Mouse (Mus musculus) heart, adult 2 months (tissue): Measurements from ENCODE around the gene Copa. TPM values are rescaled to one million over a fixed set of nuclear protein-coding genes. Genes with fewer than 3 reads are reported as not detected.

Experiments
- DNase-seq, 2 experiments: peaks; one replicate each; pipeline ENCODE4 v3.0.0; 2021
- H3K27ac ChIP-seq: fragments of 200-600 bp; 2 replicates; pipeline ENCODE4 v1.8.1; 2022
- H3K27me3 ChIP-seq: fragments of 200-500 bp; 2 replicates; pipeline ENCODE4 v1.6.1; 2012; ENCODE audit warnings: mild to moderate bottlenecking, low read length, inconsistent platforms, mixed read lengths; ENCODE audit not compliant: control insufficient read depth, insufficient read depth
- H3K36me3 ChIP-seq: fragments of 200-500 bp; 2 replicates; pipeline ENCODE4 v1.6.1; 2012; ENCODE audit warnings: low read length, inconsistent platforms; ENCODE audit not compliant: control insufficient read depth, insufficient read depth
- H3K4me1 ChIP-seq: fragments of 200-500 bp; 2 replicates; pipeline ENCODE4 v1.6.1; 2011; ENCODE audit warnings: low read length; ENCODE audit not compliant: control insufficient read depth, insufficient read depth
- H3K4me3 ChIP-seq: fragments of 200-600 bp; 2 replicates; pipeline ENCODE4 v1.8.1; 2022
- H3K79me2 ChIP-seq: fragments of 200-500 bp; replicated peaks from 2 replicates; pipeline ENCODE4 v1.6.1; 2012; ENCODE audit warnings: mild to moderate bottlenecking, inconsistent platforms, low read length, moderate library complexity, mixed read lengths; ENCODE audit not compliant: control insufficient read depth, insufficient read depth
- H3K9ac ChIP-seq: fragments of 200-500 bp; 2 replicates; pipeline ENCODE4 v1.6.1; 2012; ENCODE audit warnings: low read depth, mild to moderate bottlenecking, control low read depth, inconsistent platforms, low read length, mixed read lengths
- CTCF ChIP-seq: fragments of 200-600 bp; IDR thresholded peaks from 2 replicates; pipeline ENCODE4 v1.8.1; 2022; ENCODE audit warnings: antibody characterized with exemption, mild to moderate bottlenecking, moderate library complexity
- EP300 ChIP-seq: fragments of 200-500 bp; IDR thresholded peaks from 2 replicates; pipeline ENCODE4 v1.6.1; 2011; ENCODE audit warnings: low read depth, low read length, control low read depth; ENCODE audit not compliant: insufficient read depth
- POLR2A ChIP-seq: fragments of 200-500 bp; IDR thresholded peaks from 2 replicates; pipeline ENCODE4 v1.6.1; 2011; ENCODE audit warnings: mild to moderate bottlenecking, low read depth, low read length, control low read depth; ENCODE audit not compliant: insufficient read depth
- WGBS: fragments of 180-500 bp; shearing (Covaris S2); methylation state at CpG from one replicate; pipeline ENCODE4 v1.1.7; 2018; 5-methylcytosine and 5-hydroxymethylcytosine counted together
- intact Hi-C: fragments of 180-260 bp; cut with DNase I; formaldehyde crosslinking; loops from one replicate; pipeline ENCODE4 v1.15.1; 2025
- polyA plus RNA-seq: library from polyadenylated mRNA; depleted of rRNA; stranded (reverse); fragments of >200 nt; gene quantifications from 2 replicates; pipeline ENCODE4 v1.2.3, GENCODE M21; 2012
- total RNA-seq, 2 experiments: library from RNA; stranded (reverse); gene quantifications; 2 replicates each; pipeline ENCODE4 v1.2.3; 2021

Gene Copa
- total and polyA plus RNA-seq, 3 experiments, result 42.3 to 111 (median 98.5) TPM

DNA sequence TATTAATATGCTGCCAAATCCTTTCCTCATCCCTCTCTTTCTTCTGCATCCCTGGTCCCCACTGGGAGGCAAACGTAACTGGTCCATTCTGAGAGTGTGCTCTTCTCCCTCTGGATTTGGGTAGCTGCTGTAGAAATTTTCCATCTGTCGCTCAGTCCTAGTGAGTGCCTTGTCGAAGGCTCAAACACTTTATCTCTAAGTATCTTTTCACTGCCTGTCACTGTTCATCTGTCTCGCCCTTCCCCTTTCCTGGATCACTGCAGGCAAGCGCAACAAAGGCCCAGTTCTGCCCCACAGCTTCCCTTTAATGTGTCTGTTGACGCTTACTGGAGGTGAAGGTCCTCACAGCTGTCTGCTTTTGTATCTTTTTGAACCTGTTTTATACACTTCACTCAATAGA is 12.9 kb downstream of the Copa start:
- TF ChIP-seq CTCF (no peak), POLR2A (no peak), EP300 (no peak)
- no peak overlapping the region for H3K4me3 ChIP-seq
- DNase-seq, result no peak
- H3K9ac ChIP-seq, result no peak overlapping the region
- no peaks in the 10 kb centered on the region for H3K4me1 ChIP-seq
- 27% methylated on average over 6 of the region's 6 CpGs for WGBS
- no peaks in the 10 kb centered on the region for H3K27me3 ChIP-seq
- peak overlapping the region; percentile 39 for H3K27ac ChIP-seq
- H3K36me3 ChIP-seq, result peaks cover 24% of the 10 kb centered on the region
- intact Hi-C loops, result no loop called here
- H3K79me2 ChIP-seq, result no peaks in the 10 kb centered on the region

- peaks cover 9% of the 10 kb centered on the region for H3K36me3 ChIP-seq
- no peak for DNase-seq
These were observed 17.1 kb downstream of the Copa start for GRCm38 (mm10) chr1:172099325-172100033.

GRCm38 (mm10) chr1:172103619-172104018 is 21.3 kb downstream of the Copa start:
- Histone ChIP-seq H3K4me3 (no peak overlapping the region), H3K27me3 (no peaks in the 10 kb centered on the region), H3K27ac (no peak overlapping the region), H3K9ac (no peak overlapping the region), H3K4me1 (no peaks in the 10 kb centered on the region), H3K36me3 (no peaks in the 10 kb centered on the region; the same call in 1 of the 2 replicates), H3K79me2 (no peaks in the 10 kb centered on the region)
- no peak for DNase-seq
- TF ChIP-seq CTCF, result no peak
- no peak for TF ChIP-seq POLR2A
- TF ChIP-seq EP300, result no peak
- 63% methylated on average over 4 of the region's 4 CpGs for WGBS
- intact Hi-C loops, result no loop called here

More at GRCm38 (mm10) chr1:172099325-172100033, 17.1 kb downstream of the Copa start:
- TF ChIP-seq EP300 (no peak), POLR2A (no peak), CTCF (no peak)
- H3K27me3 ChIP-seq, result no peaks in the 10 kb centered on the region
- 69% methylated on average over 6 of the region's 6 CpGs for WGBS
- intact Hi-C loops, result no loop called here
- H3K27ac ChIP-seq, result no peak overlapping the region
- no peaks in the 10 kb centered on the region for H3K79me2 ChIP-seq
- H3K4me1 ChIP-seq, result no peaks in the 10 kb centered on the region
- no peak overlapping the region for H3K4me3 ChIP-seq
- no peak overlapping the region for H3K9ac ChIP-seq

DNA sequence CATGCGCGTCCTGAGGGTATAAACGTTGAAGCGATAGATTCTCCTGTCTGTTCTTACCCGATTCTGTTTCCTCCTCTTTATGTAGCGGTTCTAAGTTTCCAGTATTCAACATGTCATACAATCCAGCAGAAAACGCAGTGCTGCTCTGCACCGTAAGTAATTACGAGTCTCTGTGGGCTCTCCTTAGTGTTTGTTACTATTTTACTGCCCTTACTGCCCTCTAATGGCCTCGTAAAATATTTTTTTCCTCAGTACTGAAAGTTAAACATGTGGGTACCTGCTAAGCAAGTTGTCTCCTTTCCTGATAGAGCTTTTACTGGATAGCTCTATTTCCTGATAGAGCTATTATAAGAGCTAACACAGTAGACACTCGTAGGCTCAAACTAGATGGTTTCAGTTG is 22.8 kb downstream of the Copa start:
- DNase-seq, result no peak
- H3K27me3 ChIP-seq, result no peaks in the 10 kb centered on the region
- H3K27ac ChIP-seq, result no peak overlapping the region
- TF ChIP-seq CTCF (peak; percentile 21), POLR2A (no peak), EP300 (no peak)
- no peak overlapping the region for H3K9ac ChIP-seq
- WGBS, result 77% methylated on average over 11 of the region's 11 CpGs
- no peaks in the 10 kb centered on the region for H3K79me2 ChIP-seq
- no peaks in the 10 kb centered on the region for H3K4me1 ChIP-seq
- no peaks in the 10 kb centered on the region; the same call in 1 of the 2 replicates for H3K36me3 ChIP-seq
- no peak overlapping the region for H3K4me3 ChIP-seq
- intact Hi-C loops, result no loop called here

DNA sequence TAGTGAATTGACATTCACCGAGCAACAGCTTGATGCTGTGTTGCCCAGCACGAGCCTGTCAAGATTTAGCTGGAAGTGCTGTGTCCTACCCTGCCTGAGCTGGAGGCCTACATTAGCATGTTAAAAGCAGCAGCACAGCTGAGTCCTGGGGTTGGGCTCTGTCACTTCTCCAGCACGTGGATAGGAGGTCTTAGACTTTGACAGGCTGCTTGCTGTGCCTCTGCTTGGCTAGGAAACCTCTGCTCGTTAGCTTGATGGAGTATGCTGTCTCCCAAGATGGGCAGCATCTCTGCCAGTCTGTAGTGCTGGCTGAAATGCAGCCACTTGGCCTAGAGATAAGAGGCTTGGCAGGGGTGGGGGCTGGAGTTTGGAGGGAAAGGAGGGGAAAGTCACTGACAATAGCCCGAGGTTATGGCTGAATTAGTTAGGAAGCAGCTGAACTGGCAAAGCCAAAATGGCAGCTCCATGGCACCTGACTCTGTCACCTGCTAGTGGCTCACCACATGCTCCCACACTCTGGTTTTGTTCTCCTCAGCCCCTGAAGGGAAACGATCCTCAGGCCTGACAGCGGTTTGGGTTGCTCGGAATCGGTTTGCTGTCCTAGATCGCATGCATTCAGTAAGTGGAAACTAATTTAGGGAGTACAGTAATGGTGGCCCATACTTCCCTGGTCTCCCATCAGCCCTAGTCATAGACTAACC is 25.6 kb downstream of the Copa start:
- no peaks in the 10 kb centered on the region for H3K27me3 ChIP-seq
- no peak overlapping the region for H3K9ac ChIP-seq
- DNase-seq, result peak in 1 of 2 experiments; percentile 14
- no peaks in the 10 kb centered on the region for H3K79me2 ChIP-seq
- no peaks in the 10 kb centered on the region for H3K4me1 ChIP-seq
- H3K27ac ChIP-seq, result no peak overlapping the region
- WGBS, result 67% methylated on average over 10 of the region's 10 CpGs
- no peak for TF ChIP-seq POLR2A
- TF ChIP-seq EP300, result no peak
- TF ChIP-seq CTCF, result no peak
- intact Hi-C loops, result no loop called here
- H3K4me3 ChIP-seq, result no peak overlapping the region
- no peaks in the 10 kb centered on the region; the same call in 1 of the 2 replicates for H3K36me3 ChIP-seq

- intact Hi-C loops, result no loop called here
- H3K4me3 ChIP-seq, result no peak overlapping the region
- no peak for DNase-seq
- no peaks in the 10 kb centered on the region for H3K4me1 ChIP-seq
- no peaks in the 10 kb centered on the region for H3K27me3 ChIP-seq
- H3K9ac ChIP-seq, result no peak overlapping the region
- no peaks in the 10 kb centered on the region for H3K79me2 ChIP-seq
- H3K36me3 ChIP-seq, result peaks cover 2% of the 10 kb centered on the region
- no peak for TF ChIP-seq CTCF
- 88% methylated on average over 5 of the region's 5 CpGs for WGBS
- H3K27ac ChIP-seq, result no peak overlapping the region
These were observed 34.6 kb downstream of the Copa start for GRCm38 (mm10) chr1:172116948-172117347.
